Mouse (Mus musculus): ENCODE measurements around the gene Lrrc75b. TPM values are rescaled to one million over a fixed set of nuclear protein-coding genes. Genes with fewer than 3 reads are reported as not detected.
"Not testable (repeated sequence)": the region's sequence is repeated elsewhere in the genome, so short reads cannot be mapped to it uniquely, and the experiment has no call there.

The Lrrc75b gene
- polyA plus RNA-seq, 1 experiment, result 8.7 TPM

DNA sequence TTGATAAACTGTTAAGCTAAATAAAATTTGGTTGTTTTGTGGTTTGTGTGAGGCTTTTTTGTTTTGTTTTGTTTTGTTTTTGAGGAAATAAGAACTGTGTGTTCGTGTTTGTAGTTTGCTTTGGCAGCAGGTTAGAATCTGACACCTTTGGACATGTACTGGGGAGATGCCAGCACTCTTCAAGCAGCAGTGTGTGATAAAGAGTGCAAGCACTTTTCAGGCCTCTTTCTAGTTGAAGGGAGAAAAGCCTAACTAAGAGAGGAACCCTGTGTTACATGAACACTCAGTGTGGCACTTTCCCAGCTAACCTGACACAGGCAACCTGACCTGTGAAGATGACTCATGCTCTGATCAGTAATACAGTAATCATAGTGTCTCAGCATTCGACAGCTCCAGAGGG is 24.7 kb downstream of the Lrrc75b start:
- DNase-seq (ENCODE audit: extremely low spot score in 1 of 2, low spot score in 1 of 2), result no peak

DNA sequence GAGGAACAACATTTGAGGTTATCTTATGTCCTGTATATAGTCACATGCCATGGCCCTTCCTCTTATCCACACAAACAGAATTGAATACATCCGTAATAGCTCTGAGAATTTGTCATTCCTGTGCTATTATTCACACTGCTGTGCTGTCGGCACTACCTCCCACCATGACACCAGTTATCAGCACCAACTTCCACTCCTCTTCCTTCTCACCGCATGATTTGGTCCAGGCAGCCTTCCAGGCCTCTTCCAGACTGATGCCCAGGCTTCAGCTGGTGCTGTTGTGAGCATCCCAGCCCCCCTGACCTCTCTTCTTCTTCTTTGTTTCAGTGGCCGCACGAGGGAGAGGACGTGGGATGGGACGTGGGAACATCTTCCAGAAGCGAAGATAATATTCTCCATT is 25.2 kb downstream of the Lrrc75b start:
- no peak for DNase-seq (ENCODE audit: extremely low spot score in 1 of 2, low spot score in 1 of 2)

DNA sequence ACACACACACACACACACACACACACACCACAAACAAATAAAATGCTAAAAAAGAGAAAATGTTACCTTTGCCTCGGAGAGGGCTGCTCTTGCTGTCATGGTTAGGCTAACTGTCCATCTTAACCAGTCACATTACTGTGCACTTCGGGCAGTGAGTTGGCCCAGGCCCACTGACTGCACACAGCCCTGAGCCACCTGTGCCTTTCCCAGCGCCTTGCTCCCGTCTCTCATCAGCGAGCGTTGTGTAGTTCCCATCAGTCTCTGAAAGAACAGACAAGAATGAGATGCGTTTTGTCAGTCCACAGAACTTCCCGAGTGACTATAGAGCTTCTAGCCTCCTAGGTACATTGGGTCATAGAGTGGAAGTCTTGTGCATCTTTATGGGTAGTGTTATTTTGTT is 25.9 kb downstream of the Lrrc75b start:
- DNase-seq (ENCODE audit: extremely low spot score in 1 of 2, low spot score in 1 of 2), result no peak

DNA sequence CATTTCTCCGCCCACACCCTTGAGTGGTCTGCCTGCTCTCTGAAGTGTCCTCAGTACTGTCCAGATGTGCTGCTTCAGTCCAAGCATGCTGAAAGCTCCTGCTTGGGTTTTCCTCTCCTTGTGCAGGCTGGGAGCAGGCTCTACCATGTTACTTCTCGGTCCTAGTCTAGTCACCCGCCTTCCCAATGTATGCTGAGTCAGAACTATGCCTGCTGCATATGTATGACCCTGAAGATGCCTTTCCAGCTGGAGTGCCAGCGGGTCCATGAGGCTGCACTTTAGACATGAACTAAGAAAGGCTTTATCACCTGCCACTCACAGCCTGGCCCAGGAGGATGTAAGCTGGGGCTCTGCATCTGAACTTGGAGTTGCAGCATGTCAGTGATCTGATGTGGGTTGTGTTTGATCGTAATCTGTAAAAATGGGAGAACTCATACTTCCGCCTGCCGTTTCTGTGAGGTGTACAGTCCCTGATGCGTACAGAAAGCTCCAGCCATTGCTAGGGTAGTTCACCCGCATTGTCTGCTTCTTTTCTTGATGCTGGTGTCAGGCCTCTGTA is 28.5 kb downstream of the Lrrc75b start:
- DNase-seq (ENCODE audit: extremely low spot score in 1 of 2, low spot score in 1 of 2), result no peak

DNA sequence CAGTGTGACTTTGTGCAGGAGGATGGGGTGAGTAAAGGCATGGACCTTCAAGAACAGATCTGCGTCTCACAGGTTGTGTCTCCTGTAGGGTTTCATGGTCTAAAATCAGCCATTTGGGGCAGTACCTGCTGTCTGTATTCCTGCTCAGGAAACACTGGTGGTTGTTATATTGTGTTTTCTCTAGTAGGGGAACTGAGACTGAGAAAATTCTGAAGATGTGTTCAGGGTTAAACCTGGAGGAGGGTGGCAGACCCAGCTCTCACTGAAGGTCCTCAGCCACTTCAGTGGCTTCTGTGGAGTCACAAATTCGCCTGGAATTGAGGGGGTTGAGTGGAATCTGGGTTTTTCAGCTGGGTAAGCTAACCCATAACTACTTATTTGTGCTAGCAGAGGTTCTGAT is 29.8 kb downstream of the Lrrc75b start:
- DNase-seq (ENCODE audit: extremely low spot score in 1 of 2, low spot score in 1 of 2), result no peak

DNA sequence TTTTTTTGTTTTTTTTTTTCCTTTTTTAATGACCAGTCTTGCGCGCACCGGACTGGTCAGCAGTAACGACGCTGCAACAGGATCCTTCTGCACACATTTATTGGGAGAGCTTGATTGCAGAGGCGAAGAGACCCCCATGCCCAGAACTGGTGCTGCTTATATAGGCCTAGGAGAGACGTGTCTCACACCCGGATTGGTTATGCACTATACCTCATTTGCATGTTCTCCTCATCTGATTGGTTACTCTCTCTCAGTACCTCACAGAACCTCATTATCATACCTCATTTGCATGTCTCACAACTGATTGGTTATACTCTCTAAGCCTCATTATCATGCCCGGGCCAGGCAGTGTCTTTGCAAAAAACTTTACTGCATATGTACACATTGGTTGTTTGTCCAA is 34.7 kb downstream of the Lrrc75b start:
- DNase-seq (ENCODE audit: extremely low spot score in 1 of 2, low spot score in 1 of 2), result not testable (repeated sequence)

DNA sequence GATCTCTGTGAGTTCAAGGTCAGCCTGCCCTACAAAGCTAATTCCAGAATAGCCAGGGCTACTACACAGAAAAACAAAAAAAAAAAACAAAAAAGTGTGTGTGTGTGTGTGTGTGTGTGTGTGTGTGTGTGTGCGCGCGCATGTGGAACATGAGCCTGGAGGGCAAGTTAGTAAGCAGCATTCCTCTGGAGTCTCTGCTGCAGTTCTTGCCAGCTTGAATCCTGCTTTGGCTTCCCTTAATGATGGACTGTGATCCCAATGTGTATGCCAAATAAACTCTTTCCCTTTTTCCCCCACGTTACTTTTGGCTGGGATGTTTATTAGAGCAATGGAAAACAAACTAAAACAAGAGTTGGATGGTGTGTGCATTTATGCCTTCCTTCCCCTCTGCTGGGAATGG is 38.5 kb downstream of the Lrrc75b start:
- DNase-seq (ENCODE audit: extremely low spot score in 1 of 2, low spot score in 1 of 2), result no peak

DNA sequence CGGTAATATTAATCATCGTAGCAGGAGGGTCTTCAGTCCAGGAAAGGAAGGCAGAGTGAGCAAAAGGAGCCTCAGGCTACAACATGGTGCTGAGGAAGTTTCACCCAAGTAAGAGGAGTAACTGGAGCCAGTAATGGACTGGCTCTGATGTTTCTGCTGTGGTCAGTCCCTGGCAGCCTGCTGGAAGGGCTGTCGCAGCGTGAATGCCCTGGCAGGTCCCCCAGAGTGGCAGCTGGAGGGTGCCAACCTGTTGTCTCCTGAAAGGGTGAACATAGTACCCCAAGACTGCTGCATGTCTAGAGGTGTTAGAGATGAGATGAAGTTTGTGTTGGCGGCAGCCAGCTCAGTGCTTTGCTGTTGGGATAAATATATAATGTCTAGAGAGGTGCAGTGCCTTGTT is 39.5 kb downstream of the Lrrc75b start:
- no peak for DNase-seq (ENCODE audit: extremely low spot score in 1 of 2, low spot score in 1 of 2)

DNA sequence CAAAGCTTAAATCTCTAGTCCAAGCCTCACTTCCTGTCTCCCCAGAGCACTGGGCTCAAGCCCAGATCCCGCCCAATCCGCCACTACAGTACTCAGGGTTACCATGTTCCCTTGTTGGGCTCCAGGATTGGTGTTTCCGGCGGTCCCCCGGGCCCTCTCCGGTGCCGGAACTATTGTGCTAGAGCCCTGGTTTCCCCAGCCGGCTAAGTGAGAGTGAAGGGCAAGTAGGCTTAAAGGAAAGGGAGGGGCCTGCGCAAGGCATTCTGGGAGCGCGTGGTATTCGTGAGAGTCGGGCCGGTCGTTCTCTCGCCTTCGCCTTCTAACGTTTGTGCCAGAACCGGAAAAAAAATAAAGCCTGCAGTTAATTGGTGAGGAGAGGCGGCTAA is 42.4 kb downstream of the Lrrc75b start, which contains the start of gene Gucd1:
Gucd1 (minus strand) TSS at position 215 of the 386 bp plus-strand sequence.
- DNase-seq (ENCODE audit: extremely low spot score in 1 of 2, low spot score in 1 of 2), result peak; percentile 96 to 99

DNA sequence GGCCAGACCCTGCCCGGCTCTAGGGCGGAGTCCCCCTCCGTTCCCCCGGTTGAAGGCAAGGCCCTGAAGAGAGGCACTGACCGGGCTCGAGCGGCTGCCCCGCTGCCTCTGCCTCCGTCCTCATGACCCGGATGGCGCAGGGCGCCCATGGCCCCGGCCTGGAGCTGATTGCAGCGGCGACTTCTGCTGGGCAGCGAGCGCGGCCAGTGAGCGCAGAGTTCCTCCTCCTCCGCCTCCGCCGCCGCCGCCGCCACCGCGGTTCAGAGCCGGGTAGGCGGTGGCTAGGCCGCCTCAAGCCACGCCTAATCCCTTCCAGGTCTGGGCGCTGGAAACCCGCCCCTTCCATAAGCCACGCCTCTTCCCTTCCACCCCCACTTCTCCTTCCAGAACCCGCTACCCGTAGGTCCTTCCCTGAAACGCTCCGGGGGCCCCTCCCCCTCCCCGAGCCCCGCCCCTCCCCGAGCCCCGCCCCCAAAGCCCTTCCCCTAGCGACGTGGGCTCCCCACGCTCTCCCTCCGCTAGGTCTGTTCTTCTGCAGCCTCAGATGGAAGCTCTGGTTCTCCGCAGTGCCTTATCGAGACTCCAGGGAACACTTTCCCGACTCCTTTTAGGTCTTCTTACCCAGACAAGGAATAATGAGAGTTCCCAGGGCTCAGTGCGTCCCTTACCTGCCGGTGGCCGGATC is 42.9 kb downstream of the Lrrc75b start, which contains the start of gene Snrpd3:
Snrpd3 (plus strand) TSS at position 479 of the 685 bp plus-strand sequence.
- DNase-seq (ENCODE audit: extremely low spot score in 1 of 2, low spot score in 1 of 2), result peak; percentile 86 to 91

DNA sequence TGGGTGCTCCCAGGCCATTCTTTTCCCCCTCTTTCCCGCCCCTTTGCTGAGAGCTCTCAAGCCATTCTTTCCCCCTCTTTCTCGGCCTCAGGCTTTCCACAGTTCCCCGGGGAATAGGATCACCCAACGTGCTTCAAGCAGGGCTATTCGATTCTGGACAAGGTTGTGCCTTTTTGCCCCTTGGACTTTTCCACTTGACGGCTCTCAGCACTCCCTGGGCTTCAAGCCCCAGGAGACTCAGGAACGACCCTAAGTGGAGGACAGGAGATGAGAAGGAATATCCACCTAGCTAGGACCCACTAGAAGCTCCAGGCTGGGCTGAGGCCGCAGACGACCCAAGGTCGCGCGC is 43.4 kb downstream of the Lrrc75b start:
- no peak for DNase-seq (ENCODE audit: extremely low spot score in 1 of 2, low spot score in 1 of 2)

DNA sequence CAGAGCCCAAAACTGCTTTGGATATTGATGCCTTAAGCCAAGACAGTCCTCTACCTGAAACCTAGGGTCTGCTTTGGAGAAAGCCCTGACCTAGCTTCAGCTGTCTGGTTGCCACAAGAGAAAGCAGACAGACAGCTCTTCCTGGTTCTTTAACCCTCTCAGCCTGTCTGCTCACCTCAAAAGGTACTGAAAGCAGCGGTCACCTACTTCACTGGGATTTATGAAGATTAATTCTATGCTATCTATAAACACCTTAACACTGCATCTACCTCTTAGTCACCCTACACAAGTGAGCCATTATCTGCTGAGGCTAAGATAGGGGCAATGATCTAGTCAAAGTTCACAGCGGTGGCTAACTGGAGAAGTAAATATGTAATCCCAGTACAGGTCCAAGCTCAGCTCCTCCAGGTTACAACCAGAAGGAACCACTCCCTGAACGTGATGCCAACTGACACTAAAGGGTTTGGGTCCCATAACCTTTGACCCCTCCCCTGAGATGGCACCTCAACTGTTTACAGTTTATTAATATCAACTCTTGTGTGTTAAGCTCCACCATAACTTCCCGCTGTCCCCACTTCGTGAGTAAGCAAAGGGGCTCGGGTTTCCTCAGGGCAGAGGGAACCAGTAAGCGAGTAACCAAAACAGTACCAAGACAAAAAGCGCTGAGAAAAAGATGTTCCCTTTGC is 43.9 kb downstream of the Lrrc75b start:
- no peak for DNase-seq (ENCODE audit: extremely low spot score in 1 of 2, low spot score in 1 of 2)

DNA sequence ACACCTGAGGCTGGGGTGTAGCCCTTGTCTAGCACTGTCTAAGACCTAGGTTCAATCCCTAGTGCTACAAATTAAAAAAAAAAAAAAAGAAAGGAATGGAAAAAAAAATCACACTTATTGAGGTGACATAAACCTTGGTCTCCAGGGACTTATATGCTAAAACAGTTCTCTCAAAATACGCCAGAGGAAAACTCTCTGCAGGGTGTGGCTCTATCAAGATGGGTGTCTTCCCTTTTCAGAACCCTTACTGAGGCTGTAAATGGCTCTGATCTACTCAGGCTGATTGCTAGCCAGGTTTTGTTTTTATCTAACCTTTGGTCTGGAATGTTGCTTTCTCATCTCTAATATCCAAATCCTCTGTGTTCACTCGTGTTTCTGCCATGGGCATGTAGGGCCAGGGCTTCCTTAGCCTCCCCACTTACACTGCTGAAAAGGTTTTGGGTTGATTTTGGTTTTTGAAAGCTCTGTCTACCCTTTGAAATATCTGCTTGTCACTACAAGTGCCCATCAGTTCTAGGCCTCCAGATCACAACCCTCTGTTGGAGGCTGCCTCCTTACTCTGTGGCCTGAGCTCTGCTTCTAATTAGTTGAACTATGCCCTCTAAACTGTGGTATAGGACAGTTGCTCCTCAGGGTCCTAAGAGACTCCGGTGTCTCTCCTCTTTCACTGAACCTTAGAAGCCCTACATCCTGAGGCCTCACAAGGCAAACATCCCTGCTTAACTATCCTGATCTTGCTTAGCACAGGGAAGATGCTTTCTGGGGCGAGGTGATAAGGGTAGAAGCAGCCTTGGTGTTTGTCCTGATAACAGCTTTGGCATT is 44.7 kb downstream of the Lrrc75b start:
- no peak for DNase-seq (ENCODE audit: extremely low spot score in 1 of 2, low spot score in 1 of 2)

DNA sequence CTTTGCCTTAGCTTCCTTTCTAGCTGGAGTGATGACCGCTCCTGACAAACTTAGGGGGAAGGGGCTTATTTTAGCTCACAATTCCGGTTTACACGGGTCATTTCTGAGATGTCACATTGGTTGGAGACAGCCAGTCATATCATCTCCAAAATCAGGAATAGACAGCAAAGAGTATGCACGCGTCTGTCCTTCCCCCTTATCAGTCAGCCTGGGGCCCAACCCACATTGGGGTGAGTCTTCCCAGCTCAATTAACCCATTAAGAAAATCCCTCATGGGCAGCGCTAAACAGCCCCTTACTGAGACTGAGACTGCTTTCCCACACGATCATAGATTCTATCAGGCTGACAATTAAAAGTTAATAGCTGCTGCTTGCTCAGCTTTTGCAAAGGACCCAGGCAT is 45.8 kb downstream of the Lrrc75b start:
- DNase-seq (ENCODE audit: extremely low spot score in 1 of 2, low spot score in 1 of 2), result no peak

DNA sequence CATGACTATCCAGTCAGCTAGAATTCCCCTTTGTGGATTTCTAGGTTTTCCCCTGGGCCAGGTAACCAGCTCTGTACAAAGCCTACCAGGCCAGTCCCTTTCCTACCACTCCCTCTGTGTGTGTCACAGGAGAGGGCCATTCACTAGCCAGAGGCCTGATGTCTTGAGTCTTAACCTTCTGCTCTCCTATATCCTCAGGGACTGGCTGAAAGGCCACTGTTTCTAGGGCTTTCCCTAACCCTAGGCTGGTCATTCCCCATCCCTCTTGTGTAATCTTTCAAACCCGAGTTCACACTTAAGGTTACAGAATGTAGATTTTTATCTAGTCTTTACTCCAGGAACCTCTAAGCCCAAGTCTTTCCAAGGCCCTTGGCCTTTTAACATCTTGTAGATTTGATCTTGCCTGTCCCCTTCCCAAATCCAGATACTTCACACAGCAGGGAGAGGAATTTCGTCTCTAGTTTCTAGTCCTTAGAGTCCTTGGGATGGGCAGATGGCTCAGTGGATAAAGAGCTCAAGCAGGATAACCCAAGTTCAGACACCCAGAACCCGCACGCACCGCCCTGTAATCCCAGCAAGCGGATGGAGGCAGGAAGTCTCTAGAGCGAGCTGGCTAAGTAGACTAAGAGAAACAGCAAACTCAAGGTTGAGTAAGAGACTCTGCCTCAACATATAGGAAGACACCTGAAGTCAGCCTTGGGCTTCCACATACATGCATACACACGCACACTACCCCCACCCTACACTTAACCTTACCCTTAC is 46.6 kb downstream of the Lrrc75b start:
- no peak for DNase-seq (ENCODE audit: extremely low spot score in 1 of 2, low spot score in 1 of 2)

DNA sequence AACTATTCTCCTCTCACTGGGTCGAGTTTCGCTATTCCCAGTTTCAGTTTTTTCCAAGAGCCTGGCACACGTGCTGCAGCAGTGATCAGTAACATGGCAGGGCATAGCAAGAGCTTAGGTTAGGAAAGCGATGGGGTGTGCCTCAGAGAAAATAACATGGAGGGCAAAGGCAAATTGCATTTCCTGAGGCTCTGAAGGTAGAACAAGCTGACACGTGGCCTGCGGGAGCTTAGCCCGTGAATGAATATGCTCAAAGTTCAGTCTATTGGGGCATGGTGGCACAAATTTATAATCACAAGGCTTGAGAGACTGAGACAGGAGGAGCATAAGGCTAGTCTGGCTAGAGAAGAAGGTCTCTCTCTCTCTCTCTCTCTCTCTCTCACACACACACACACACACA is 47.3 kb downstream of the Lrrc75b start:
- DNase-seq (ENCODE audit: extremely low spot score in 1 of 2, low spot score in 1 of 2), result no peak

DNA sequence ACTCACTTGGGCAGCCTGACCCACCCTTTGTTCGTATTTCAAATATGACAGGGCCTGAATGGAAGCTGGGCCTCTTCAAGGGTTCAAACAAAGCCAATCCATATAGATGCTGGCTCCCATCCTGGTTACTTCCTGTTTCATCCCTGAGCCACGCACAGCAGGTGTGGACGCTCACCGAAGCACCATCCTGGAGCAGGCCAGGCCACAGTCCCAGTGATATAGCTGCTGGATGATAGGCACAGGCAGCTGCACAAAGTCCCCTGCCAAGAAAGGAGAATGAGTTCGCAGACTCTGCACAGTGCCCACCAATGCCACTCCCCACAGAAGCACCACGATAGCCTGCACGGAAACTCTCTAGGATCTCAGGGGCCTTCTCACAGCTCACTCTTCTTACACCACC is 48.2 kb downstream of the Lrrc75b start:
- DNase-seq (ENCODE audit: extremely low spot score in 1 of 2, low spot score in 1 of 2), result no peak

DNA sequence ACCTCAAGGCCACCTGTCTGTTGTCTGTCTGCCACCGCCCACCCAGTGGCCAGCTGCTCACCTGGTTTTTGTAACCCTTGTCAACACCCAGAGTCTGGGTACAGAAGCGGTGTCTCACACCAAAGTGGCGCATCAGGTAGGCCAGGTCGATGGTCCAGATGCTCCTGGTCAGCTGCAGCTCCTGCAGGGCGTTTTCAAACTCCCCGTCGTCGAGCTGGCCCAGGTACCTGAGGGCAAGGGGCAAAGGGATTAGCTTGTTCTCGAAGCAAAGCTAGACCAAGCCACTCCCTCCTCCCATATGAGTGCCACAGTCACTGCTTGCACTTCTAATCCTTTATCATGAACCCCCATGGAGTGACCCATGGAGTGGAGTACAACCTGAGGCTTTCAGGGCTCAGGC is 49.1 kb downstream of the Lrrc75b start:
- no peak for DNase-seq (ENCODE audit: extremely low spot score in 1 of 2, low spot score in 1 of 2)

DNA sequence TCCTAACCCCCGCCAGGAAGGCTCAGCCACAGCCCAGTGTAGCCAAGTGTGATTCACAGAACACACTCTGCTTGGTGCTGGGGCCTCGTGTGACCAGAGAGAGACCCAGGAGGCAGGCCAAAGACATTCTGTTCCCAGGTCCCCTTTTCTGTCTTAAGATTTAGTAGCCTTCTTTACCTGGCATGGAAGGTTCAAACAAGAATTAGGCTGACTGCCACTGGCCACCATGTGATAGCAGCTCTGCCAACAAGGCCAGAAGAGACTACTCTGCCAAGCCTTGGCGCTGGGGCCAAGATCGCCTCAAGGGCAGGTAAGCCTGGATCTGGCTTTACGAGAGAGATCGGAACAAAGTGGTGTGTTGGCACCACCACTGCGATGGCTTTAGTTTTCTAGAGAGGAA is 49.7 kb downstream of the Lrrc75b start:
- DNase-seq (ENCODE audit: extremely low spot score in 1 of 2, low spot score in 1 of 2), result no peak

DNA sequence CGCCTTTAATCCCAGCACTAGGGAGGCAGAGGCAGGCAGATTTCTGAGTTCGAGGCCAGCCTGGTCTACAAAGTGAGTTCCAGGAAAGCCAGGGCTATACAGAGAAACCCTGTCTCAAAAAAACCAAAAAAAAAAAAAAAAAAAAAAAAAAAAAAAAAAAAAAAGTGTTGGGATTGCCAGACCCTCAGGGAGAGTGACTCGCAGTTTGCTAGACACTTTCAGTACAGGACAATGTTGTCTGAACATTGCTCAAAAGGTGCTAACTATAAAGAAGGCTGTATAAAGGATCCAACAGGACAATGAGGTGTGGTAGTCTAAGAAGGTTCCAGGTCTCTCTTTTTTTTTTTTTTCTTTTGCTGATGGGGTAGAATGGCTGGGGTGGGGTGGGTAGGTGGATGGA is 54.2 kb downstream of the Lrrc75b start:
- not testable (repeated sequence) for DNase-seq (ENCODE audit: extremely low spot score in 1 of 2, low spot score in 1 of 2)

DNA sequence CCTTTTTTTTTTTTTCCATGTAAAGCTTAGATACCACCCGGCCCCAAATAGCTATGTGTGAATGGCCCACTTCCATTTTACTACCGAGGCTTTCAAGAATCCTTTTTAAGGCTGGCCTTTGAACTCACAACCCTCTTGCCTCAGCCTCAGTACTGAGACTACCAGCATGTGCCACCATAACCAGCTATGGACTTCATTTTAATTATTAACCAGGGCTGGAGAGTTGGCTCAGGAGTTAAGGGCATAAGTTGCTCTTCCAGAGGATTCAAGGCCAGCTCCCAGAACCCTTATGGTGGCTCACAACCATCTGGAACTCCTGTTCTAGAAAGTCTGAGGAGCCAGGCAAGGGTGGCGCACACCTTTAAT is 55.0 kb downstream of the Lrrc75b start:
- no peak for DNase-seq (ENCODE audit: extremely low spot score in 1 of 2, low spot score in 1 of 2)

All from frontal cortex, adult 2 months (tissue).